Mouse (Mus musculus): Measurements from ENCODE around the gene Npw. TPM values are rescaled to one million over a fixed set of nuclear protein-coding genes. Genes with fewer than 3 reads are reported as not detected.

The Npw gene
- polyA plus RNA-seq, 1 experiment from 2014 or later: not detected

- DNase-seq: peak; percentile 27
- 0 out of 2 replicates have a peak overlapping the region, but pooled peaks have one; percentile 22 for H3K4me2 ChIP-seq (ENCODE audit: low read depth, low read length)
- TF ChIP-seq EP300 (IDR thresholded peaks at IDR 0.05; ENCODE audit: low read depth): no peak
- no peak for TF ChIP-seq CTCF (IDR thresholded peaks at IDR 0.05; ENCODE audit: low read depth)
Measured at GRCm38 (mm10) chr17:24644875-24645721, 13.2 kb downstream of the Npw start.

GRCm38 (mm10) chr17:24644030-24644715, 14.1 kb downstream of the Npw start:
- H3K4me1 ChIP-seq (ENCODE audit: insufficient read depth): peaks cover 14% of the 10 kb centered on the region
- WGBS (ENCODE audit: insufficient replicate concordance): 36% methylated on average over 7 of the region's 7 CpGs
- H3K9ac ChIP-seq (replicated peaks): peak overlapping the region; percentile 38
- H3K27me3 ChIP-seq (ENCODE audit: insufficient read depth, low read length): 0 out of 2 replicates have a peak, but pooled peaks cover under 1% of the 10 kb centered on the region
- DNase-seq (no peak), ATAC-seq (peak; percentile 37; the same call in 1 of the 2 replicates)
- H3K4me2 ChIP-seq (ENCODE audit: low read depth, low read length): 0 out of 2 replicates have a peak overlapping the region, but pooled peaks have one; percentile 22
- peak overlapping the region; percentile 80 for H3K27ac ChIP-seq (ENCODE audit: low read depth)
- H3K4me3 ChIP-seq (ENCODE audit: low read depth, low read length): no peak overlapping the region
- peaks cover 5% of the 10 kb centered on the region; the same call in 1 of the 2 replicates for H3K36me3 ChIP-seq (replicated peaks; ENCODE audit: insufficient read depth, low read length)
- no peak for TF ChIP-seq EP300 (IDR thresholded peaks at IDR 0.05; ENCODE audit: low read depth)
- TF ChIP-seq CTCF (IDR thresholded peaks at IDR 0.05; ENCODE audit: low read depth): no peak
- H3K9me3 ChIP-seq (ENCODE audit: low read length): no peaks in the 10 kb centered on the region

More at GRCm38 (mm10) chr17:24644875-24645721, 13.2 kb downstream of the Npw start:
- peaks cover 5% of the 10 kb centered on the region; the same call in 1 of the 2 replicates for H3K36me3 ChIP-seq (replicated peaks; ENCODE audit: insufficient read depth, low read length)
- peaks cover 19% of the 10 kb centered on the region for H3K4me1 ChIP-seq (ENCODE audit: insufficient read depth)
- no peak overlapping the region for H3K4me3 ChIP-seq (ENCODE audit: low read depth, low read length)
- WGBS (ENCODE audit: insufficient replicate concordance): 40% methylated on average over 9 of the region's 9 CpGs
- peak overlapping the region; percentile 80 for H3K27ac ChIP-seq (ENCODE audit: low read depth)
- no peaks in the 10 kb centered on the region for H3K9me3 ChIP-seq (ENCODE audit: low read length)
- H3K9ac ChIP-seq (replicated peaks): peak overlapping the region; percentile 38
- peaks cover 7% of the 10 kb centered on the region; the same call in 1 of the 2 replicates for H3K27me3 ChIP-seq (ENCODE audit: insufficient read depth, low read length)
- peak; percentile 55 for ATAC-seq

DNA sequence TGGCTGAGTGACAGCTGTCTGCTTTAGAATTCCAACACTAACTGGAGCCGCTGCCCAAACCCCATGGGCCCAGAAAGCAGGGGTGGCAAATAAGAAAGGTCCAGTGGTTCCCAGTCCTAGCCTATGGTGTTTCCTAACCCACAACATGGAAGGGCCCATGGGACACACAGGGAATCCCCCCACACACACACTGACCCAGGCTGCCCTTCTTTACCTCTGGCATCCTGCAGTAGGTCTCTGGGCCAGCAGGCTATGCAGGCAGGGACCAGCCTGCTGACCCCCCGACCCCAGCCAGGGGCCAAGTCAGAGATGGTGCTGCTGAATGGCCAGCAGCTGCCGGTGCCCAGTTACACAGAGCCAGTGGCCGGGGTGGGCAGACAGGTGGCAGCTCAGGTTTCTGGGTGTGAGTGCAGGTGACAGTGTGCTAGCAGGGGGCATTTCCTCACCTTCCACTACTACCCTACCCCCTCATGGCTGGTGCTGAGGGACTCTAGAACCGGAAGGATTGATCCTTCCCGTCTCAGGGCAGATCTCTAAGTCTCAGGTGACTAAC, 15.4 kb downstream of the Npw start:
- TF ChIP-seq CTCF (IDR thresholded peaks at IDR 0.05; ENCODE audit: low read depth): no peak
- TF ChIP-seq EP300 (IDR thresholded peaks at IDR 0.05; ENCODE audit: low read depth): no peak
- H3K9ac ChIP-seq (replicated peaks): no peak overlapping the region
- peaks cover 5% of the 10 kb centered on the region; the same call in 1 of the 2 replicates for H3K36me3 ChIP-seq (replicated peaks; ENCODE audit: insufficient read depth, low read length)
- WGBS (ENCODE audit: insufficient replicate concordance): 80% methylated on average over 6 of the region's 6 CpGs
- H3K9me3 ChIP-seq (ENCODE audit: low read length): no peaks in the 10 kb centered on the region
- no peak overlapping the region for H3K27ac ChIP-seq (ENCODE audit: low read depth)
- no peak overlapping the region for H3K4me3 ChIP-seq (ENCODE audit: low read depth, low read length)
- ATAC-seq (no peak), DNase-seq (no peak)
- peaks cover 14% of the 10 kb centered on the region for H3K4me1 ChIP-seq (ENCODE audit: insufficient read depth)
- no peak overlapping the region for H3K4me2 ChIP-seq (ENCODE audit: low read depth, low read length)
- H3K27me3 ChIP-seq (ENCODE audit: insufficient read depth, low read length): no peaks in the 10 kb centered on the region

DNA sequence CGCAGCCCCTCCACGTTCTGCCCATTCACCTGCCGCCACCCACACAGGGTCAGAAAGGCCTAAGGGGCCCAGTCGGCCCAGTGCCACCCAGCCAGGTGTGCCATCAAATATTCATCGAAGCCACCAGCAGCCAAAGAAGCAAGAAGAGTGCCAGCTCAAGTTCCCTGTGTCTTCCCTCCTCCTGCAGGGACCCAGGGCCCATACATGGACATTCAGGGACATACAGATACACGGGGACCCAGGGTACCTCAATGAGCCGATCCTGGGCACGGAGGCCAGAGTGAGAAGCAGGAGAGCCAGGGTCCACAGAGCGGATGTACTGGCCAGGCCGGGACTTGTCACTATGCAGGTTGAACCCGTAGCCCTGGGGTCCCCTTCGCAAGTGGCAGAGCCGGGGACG, 16.3 kb downstream of the Npw start:
- WGBS (ENCODE audit: insufficient replicate concordance): 86% methylated on average over 14 of the region's 14 CpGs
- H3K4me2 ChIP-seq (ENCODE audit: low read depth, low read length): no peak overlapping the region
- no peak for TF ChIP-seq CTCF (IDR thresholded peaks at IDR 0.05; ENCODE audit: low read depth)
- no peak for TF ChIP-seq EP300 (IDR thresholded peaks at IDR 0.05; ENCODE audit: low read depth)

DNA sequence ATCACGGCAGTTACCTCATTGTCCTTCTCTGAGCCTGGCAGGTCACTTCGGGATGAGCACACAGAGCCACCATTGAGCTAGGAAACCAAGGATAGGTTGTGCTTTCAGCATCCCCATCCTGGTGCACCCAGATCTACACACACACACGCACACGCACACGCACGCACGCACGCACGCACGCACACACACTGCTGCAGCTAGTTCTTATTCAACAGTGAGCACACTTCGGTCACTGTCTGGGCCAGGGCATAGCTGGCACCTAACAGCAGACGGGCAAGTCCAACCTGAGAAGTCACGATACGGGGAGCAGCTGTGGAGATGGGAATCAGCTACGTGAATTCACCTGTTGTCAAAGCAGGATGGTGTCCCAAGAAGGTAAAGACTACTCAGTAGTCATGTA, 17.7 kb downstream of the Npw start:
- no peak overlapping the region for H3K9ac ChIP-seq (replicated peaks)
- WGBS (ENCODE audit: insufficient replicate concordance): 87% methylated on average over 15 of the region's 15 CpGs
- H3K9me3 ChIP-seq (ENCODE audit: low read length): no peaks in the 10 kb centered on the region
- no peak overlapping the region for H3K4me3 ChIP-seq (ENCODE audit: low read depth, low read length)
- H3K27ac ChIP-seq (ENCODE audit: low read depth): no peak overlapping the region
- H3K4me1 ChIP-seq (ENCODE audit: insufficient read depth): peaks cover 21% of the 10 kb centered on the region
- ATAC-seq: no peak
- DNase-seq: no peak
- TF ChIP-seq EP300 (IDR thresholded peaks at IDR 0.05; ENCODE audit: low read depth) (no peak), CTCF (IDR thresholded peaks at IDR 0.05; ENCODE audit: low read depth) (no peak)
- H3K36me3 ChIP-seq (replicated peaks; ENCODE audit: insufficient read depth, low read length): peaks cover 5% of the 10 kb centered on the region; the same call in 1 of the 2 replicates
- H3K27me3 ChIP-seq (ENCODE audit: insufficient read depth, low read length): no peaks in the 10 kb centered on the region
- no peak overlapping the region for H3K4me2 ChIP-seq (ENCODE audit: low read depth, low read length)

More for the DNA sequence above, 16.3 kb downstream of the Npw start:
- no peak for DNase-seq
- peaks cover 5% of the 10 kb centered on the region; the same call in 1 of the 2 replicates for H3K36me3 ChIP-seq (replicated peaks; ENCODE audit: insufficient read depth, low read length)
- no peak for ATAC-seq
- no peak overlapping the region for H3K4me3 ChIP-seq (ENCODE audit: low read depth, low read length)
- no peaks in the 10 kb centered on the region for H3K27me3 ChIP-seq (ENCODE audit: insufficient read depth, low read length)
- H3K9me3 ChIP-seq (ENCODE audit: low read length): no peaks in the 10 kb centered on the region
- no peak overlapping the region for H3K9ac ChIP-seq (replicated peaks)
- H3K4me1 ChIP-seq (ENCODE audit: insufficient read depth): peaks cover 17% of the 10 kb centered on the region
- H3K27ac ChIP-seq (ENCODE audit: low read depth): no peak overlapping the region

Measured in liver, postnatal 0 days (tissue).